Mouse (Mus musculus) neural tube, embryonic 14.5 days (tissue): ENCODE measurements around the gene Adgb. TPM values are rescaled to one million over a fixed set of nuclear protein-coding genes. Genes with fewer than 3 reads are reported as not detected.
A peak's percentile ranks its signal among the peaks of the same experiment; 100 is the strongest.

Source experiments
- ATAC-seq: fragments of 200-750 bp; cut with Nextera tagmentation; 2 replicates; pipeline ENCODE4 v1.8.0; 2017; ENCODE audit warnings: low read depth, mild to moderate bottlenecking, moderate TSS enrichment, moderate library complexity
- H3K27ac ChIP-seq: fragments of 300-500 bp; sonication (generic); 2 replicates; pipeline ENCODE4 v1.5.1; 2014; ENCODE audit warnings: low read depth, mild to moderate bottlenecking, control low read depth, low read length, moderate library complexity, mixed read lengths
- H3K27me3 ChIP-seq: fragments of 300-500 bp; sonication (generic); 2 replicates; pipeline ENCODE4 v1.6.1; 2014; ENCODE audit warnings: low read length; ENCODE audit not compliant: control insufficient read depth, insufficient read depth
- H3K36me3 ChIP-seq: fragments of 300-500 bp; sonication (generic); 2 replicates; pipeline ENCODE4 v1.6.1; 2014; ENCODE audit warnings: low read length, mixed read lengths; ENCODE audit not compliant: control insufficient read depth, insufficient read depth
- H3K4me1 ChIP-seq: fragments of 300-500 bp; sonication (generic); 2 replicates; pipeline ENCODE4 v1.6.1; 2014; ENCODE audit warnings: low read length; ENCODE audit not compliant: control insufficient read depth, insufficient read depth
- H3K4me2 ChIP-seq: fragments of 300-500 bp; sonication (generic); 2 replicates; pipeline ENCODE4 v1.6.1; 2014; ENCODE audit warnings: mild to moderate bottlenecking, low read depth, low read length, control low read depth
- H3K4me3 ChIP-seq: fragments of 300-500 bp; sonication (generic); 2 replicates; pipeline ENCODE4 v1.5.1; 2014; ENCODE audit warnings: low read depth, low read length, control low read depth, mixed read lengths
- H3K9ac ChIP-seq: fragments of 300-500 bp; sonication (generic); replicated peaks from 2 replicates; pipeline ENCODE4 v1.6.1; 2014; ENCODE audit warnings: low read depth, mild to moderate bottlenecking, control low read depth, low read length, mixed read lengths
- H3K9me3 ChIP-seq: fragments of 300-500 bp; sonication (generic); 2 replicates; pipeline ENCODE4 v1.6.1; 2016; ENCODE audit warnings: low read length; ENCODE audit not compliant: control insufficient read depth
- WGBS: fragments of 180-500 bp; shearing (Covaris S2); extraction: QIAGEN DNeasy Blood & Tissue Kit; methylation state at CpG from one replicate; pipeline ENCODE4 v1.1.7; 2014; 5-methylcytosine and 5-hydroxymethylcytosine counted together
- polyA plus RNA-seq: library from polyadenylated mRNA; unstranded; fragments of >200 nt; fragmentation: Nextera tagmentation; extraction: Ambion mirVana; gene quantifications from 2 replicates; pipeline ENCODE4 v1.2.1, GENCODE M21; 2014

Adgb gene
- polyA plus RNA-seq, 1 experiment from 2014 or later: 0.35 TPM

- 53% methylated on average over 3 of the region's 3 CpGs for WGBS
- peak; percentile 34; the same call in 1 of the 2 replicates for ATAC-seq
- no peak overlapping the region for H3K27ac ChIP-seq
- H3K36me3 ChIP-seq: no peaks in the 10 kb centered on the region
- no peaks in the 10 kb centered on the region for H3K27me3 ChIP-seq
- H3K4me3 ChIP-seq: no peak overlapping the region
- no peaks in the 10 kb centered on the region for H3K4me1 ChIP-seq
- H3K9me3 ChIP-seq: no peaks in the 10 kb centered on the region
- no peak overlapping the region for H3K9ac ChIP-seq
- no peak overlapping the region for H3K4me2 ChIP-seq
These were observed 27.2 kb downstream of the Adgb start for GRCm38 (mm10) chr10:10444841-10445466.

- no peaks in the 10 kb centered on the region for H3K4me1 ChIP-seq
- no peak overlapping the region for H3K4me3 ChIP-seq
These were observed 28.6 kb downstream of the Adgb start for GRCm38 (mm10) chr10:10443558-10443957.

GRCm38 (mm10) chr10:10435014-10435413 lies 37.1 kb downstream of the Adgb start:
- no peak overlapping the region for H3K4me3 ChIP-seq
- WGBS: 67% methylated on average over 1 of the region's 1 CpGs
- ATAC-seq: peak; percentile 60; the same call in 1 of the 2 replicates
- H3K36me3 ChIP-seq: no peaks in the 10 kb centered on the region
- no peak overlapping the region for H3K4me2 ChIP-seq
- H3K9me3 ChIP-seq: no peaks in the 10 kb centered on the region
- H3K27me3 ChIP-seq: no peaks in the 10 kb centered on the region
- no peaks in the 10 kb centered on the region for H3K4me1 ChIP-seq
- H3K9ac ChIP-seq: no peak overlapping the region
- no peak overlapping the region for H3K27ac ChIP-seq

More at GRCm38 (mm10) chr10:10443558-10443957, 28.6 kb downstream of the Adgb start:
- Histone ChIP-seq H3K4me2 (no peak overlapping the region), H3K9ac (no peak overlapping the region), H3K9me3 (no peaks in the 10 kb centered on the region), H3K27me3 (no peaks in the 10 kb centered on the region), H3K36me3 (no peaks in the 10 kb centered on the region), H3K27ac (no peak overlapping the region)
- no peak for ATAC-seq

- Histone ChIP-seq H3K9ac (no peak overlapping the region), H3K4me3 (no peak overlapping the region), H3K27ac (no peak overlapping the region), H3K9me3 (no peaks in the 10 kb centered on the region), H3K4me1 (no peaks in the 10 kb centered on the region), H3K36me3 (no peaks in the 10 kb centered on the region), H3K27me3 (no peaks in the 10 kb centered on the region), H3K4me2 (no peak overlapping the region)
- ATAC-seq: no peak
- WGBS: 73% methylated on average over 5 of the region's 5 CpGs
These were observed 42.5 kb downstream of the Adgb start for GRCm38 (mm10) chr10:10429635-10430034.

DNA sequence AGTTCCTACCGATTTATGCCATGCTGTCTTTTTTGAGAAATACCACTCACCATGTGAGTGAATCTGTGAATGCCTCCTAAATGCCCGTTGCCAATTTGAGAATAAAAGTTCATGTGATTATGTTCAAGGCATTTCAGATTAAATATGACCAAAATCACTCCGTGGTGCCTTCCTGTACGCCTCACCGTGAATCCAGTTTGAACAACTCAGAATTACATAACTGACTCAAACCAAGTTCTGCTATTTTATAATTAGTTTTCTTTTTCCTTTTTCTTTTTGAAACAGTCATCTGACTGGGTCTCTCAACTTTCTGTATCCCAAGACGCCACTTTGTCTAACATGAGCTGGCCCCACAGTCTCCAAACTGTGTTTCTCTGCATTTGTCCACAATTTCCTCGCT lies 43.1 kb downstream of the Adgb start:
- Histone ChIP-seq H3K4me3 (no peak overlapping the region), H3K27ac (no peak overlapping the region), H3K36me3 (no peaks in the 10 kb centered on the region), H3K9ac (no peak overlapping the region), H3K4me1 (no peaks in the 10 kb centered on the region), H3K27me3 (no peaks in the 10 kb centered on the region), H3K9me3 (no peaks in the 10 kb centered on the region), H3K4me2 (no peak overlapping the region)
- ATAC-seq: no peak
- 87% methylated on average over 7 of the region's 7 CpGs for WGBS

DNA sequence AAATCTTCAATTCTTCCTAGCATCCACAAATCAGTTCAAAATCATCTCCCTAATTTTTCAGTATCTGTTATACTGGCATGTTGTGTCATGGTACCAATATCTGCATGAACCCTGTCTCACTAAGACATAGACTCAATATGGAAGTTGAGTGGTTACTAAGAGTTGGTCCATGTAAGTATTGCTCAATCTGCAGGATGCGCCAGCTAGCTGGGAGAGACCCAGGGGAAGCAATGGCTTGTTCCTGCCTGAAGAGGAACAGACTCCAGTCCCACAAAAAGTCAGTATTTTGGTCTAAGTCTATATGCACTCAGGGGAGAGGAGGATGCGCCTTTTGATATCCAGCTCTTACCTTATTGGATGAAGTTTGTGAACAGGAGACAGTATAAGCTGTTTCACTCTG lies 47.7 kb downstream of the Adgb start:
- Histone ChIP-seq H3K9ac (no peak overlapping the region), H3K4me1 (no peaks in the 10 kb centered on the region), H3K36me3 (no peaks in the 10 kb centered on the region), H3K27me3 (no peaks in the 10 kb centered on the region), H3K4me2 (no peak overlapping the region), H3K4me3 (no peak overlapping the region), H3K27ac (no peak overlapping the region), H3K9me3 (no peaks in the 10 kb centered on the region)
- 91% methylated on average over 2 of the region's 2 CpGs for WGBS
- ATAC-seq: no peak

- H3K9me3 ChIP-seq: no peaks in the 10 kb centered on the region
- H3K4me3 ChIP-seq: no peak overlapping the region
- H3K9ac ChIP-seq: no peak overlapping the region
- H3K4me2 ChIP-seq: no peak overlapping the region
- no peaks in the 10 kb centered on the region for H3K4me1 ChIP-seq
- H3K27me3 ChIP-seq: no peaks in the 10 kb centered on the region
- no peak for ATAC-seq
- no peaks in the 10 kb centered on the region for H3K36me3 ChIP-seq
- H3K27ac ChIP-seq: no peak overlapping the region
- 51% methylated on average over 5 of the region's 5 CpGs for WGBS
These were observed 61.1 kb downstream of the Adgb start for GRCm38 (mm10) chr10:10411046-10411445.

- Histone ChIP-seq H3K4me3 (no peak overlapping the region), H3K27ac (no peak overlapping the region), H3K4me2 (no peak overlapping the region), H3K4me1 (no peaks in the 10 kb centered on the region), H3K9ac (no peak overlapping the region), H3K36me3 (no peaks in the 10 kb centered on the region), H3K9me3 (no peaks in the 10 kb centered on the region), H3K27me3 (no peaks in the 10 kb centered on the region)
- ATAC-seq: peak; percentile 93
- WGBS: 55% methylated on average over 3 of the region's 3 CpGs
These were observed 64.0 kb downstream of the Adgb start for GRCm38 (mm10) chr10:10408166-10408565.

- ATAC-seq: no peak
- 77% methylated on average over 4 of the region's 4 CpGs for WGBS
- Histone ChIP-seq H3K27ac (no peak overlapping the region), H3K4me1 (no peaks in the 10 kb centered on the region), H3K9me3 (no peaks in the 10 kb centered on the region), H3K9ac (no peak overlapping the region), H3K36me3 (no peaks in the 10 kb centered on the region), H3K4me2 (no peak overlapping the region), H3K4me3 (no peak overlapping the region), H3K27me3 (no peaks in the 10 kb centered on the region)
These were observed 76.2 kb downstream of the Adgb start for GRCm38 (mm10) chr10:10395784-10396481.
